Mouse (Mus musculus): ENCODE data around the gene Camk1d.

DNA sequence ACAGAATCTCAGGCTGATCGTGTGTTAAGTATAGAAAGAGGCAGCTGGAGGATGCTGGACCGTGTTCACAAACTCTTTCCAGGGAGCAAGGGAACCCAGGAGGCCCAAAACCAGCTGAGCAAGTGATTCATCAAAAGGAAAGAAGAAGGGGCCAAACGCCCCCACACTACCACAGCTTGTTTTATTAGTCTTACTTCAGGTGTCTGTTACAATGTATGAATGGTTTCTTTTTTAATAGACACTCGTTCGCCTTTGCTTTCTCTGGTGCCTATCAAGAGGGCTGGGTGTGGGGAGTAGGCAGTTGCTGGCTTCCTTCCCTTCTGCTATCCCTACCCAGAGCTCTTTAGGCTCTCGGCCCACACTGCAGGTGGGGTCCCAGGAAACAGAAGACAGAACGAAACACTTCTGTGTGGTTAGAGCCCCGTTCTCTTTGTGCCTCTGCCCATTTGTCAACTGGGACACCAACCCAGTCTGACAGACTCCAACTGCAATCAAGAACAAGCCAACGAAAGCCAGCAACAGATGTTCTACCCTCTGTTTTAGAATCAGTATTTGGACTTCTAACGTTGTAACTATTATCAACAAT is 62.9 kb downstream of the Camk1d start:
- TF ChIP-seq CTCF (IDR thresholded peaks at IDR 0.05; ENCODE audit: extremely low read depth, insufficient read length, insufficient replicate concordance, low read depth, low read length): no peak
- TF ChIP-seq POLR2A (IDR thresholded peaks at IDR 0.05; ENCODE audit: low read depth, low read length): no peak

Measured in small intestine, adult 2 months (tissue).